ENCODE assay signal across 14 mouse cellular contexts in the genomic region with DNA sequence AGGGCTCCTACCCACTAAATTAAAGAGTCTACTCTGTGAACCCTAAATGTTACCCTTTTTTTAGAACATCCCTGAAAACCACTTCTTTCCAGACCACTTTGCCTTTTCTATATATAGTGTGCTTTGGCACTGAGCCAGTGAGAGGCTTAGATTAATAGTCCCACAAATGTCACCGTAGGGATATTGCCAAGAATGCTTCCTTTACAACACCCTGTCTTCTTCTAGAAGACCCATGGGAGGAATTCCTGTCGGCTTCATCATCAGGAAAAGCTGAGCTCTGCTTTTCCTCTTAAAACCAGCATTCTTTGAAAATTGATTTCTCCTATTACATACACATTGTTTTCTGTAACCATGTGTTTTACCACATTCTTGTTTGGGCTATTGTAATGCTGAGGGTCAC.
DNase-seq lines count a peak whose midpoint lies in the region.
"Had no signal": no experiment of that assay in that cellular context is flagged by ENCODE, and none has a peak within 500 bp of the region (broad histone marks: within the 10 kb centered on the region; RNA-seq: fewer than 3 reads in every experiment).

No protein-coding gene starts in this region.

- intact Hi-C loops in heart, postnatal 25 days (cut with DNase I): no loop called here

- DNase-seq in heart, postnatal 4 days: peak; percentile 7
- no peak for DNase-seq in heart, postnatal 25 days (ENCODE audit: low spot score)
- peak; percentile 8 to 9 for DNase-seq in kidney, postnatal 4 days
- DNase-seq in kidney, postnatal 36 days: no peak
- DNase-seq in NIH3T3 (ENCODE audit: low read depth): peak; percentile 1
- peak; percentile 17 for DNase-seq in mesoderm, embryonic 11.5 days (ENCODE audit: low read depth, low spot score)
- DNase-seq: adrenal gland, adult 8-10 months; cerebellum, adult 8-10 months; gastrocnemius, postnatal 14 days; kidney, adult 11 months; layer of hippocampus, adult 9-11 months; lung, postnatal 4 days; retina, postnatal 1 day; right cerebral cortex, postnatal 14 days had no signal

Comparison
In these comparisons a context has a peak if more than half of its experiments do, and no peak if none do; other contexts are left out.
1. DNase-seq: peak in heart, postnatal 4 days (single experiment), kidney, postnatal 4 days (2 of 2), NIH3T3 (single experiment) and mesoderm, embryonic 11.5 days (single experiment); none in heart, postnatal 25 days (single experiment) and kidney, postnatal 36 days (0 of 2).